Mouse (Mus musculus): ENCODE measurements around the gene Plxnb1.

GRCm38 (mm10) chr9:109097291-109097690 lies 2.1 kb downstream of the Plxnb1 start:
- no peak for TF ChIP-seq CTCF (IDR thresholded peaks at IDR 0.05; ENCODE audit: low read depth, low read length)
- no peak for TF ChIP-seq POLR2A (IDR thresholded peaks at IDR 0.05; ENCODE audit: borderline replicate concordance, low read depth, low read length)
